Mouse (Mus musculus) thymus, adult 2 months (tissue): ENCODE measurements around the gene Sh3kbp1. TPM values are rescaled to one million over a fixed set of nuclear protein-coding genes. Genes with fewer than 3 reads are reported as not detected.

Source experiments
- DNase-seq: peaks from one replicate; pipeline ENCODE4 v3.0.0; 2021
- H3K27ac ChIP-seq: fragments of 200-500 bp; 2 replicates; pipeline ENCODE4 v1.5.1; 2012; ENCODE audit warnings: low read length, control low read depth; ENCODE audit not compliant: control insufficient read depth, insufficient read depth
- H3K27me3 ChIP-seq: fragments of 200-500 bp; 2 replicates; pipeline ENCODE4 v1.6.1; 2012; ENCODE audit warnings: mild to moderate bottlenecking, low read length, moderate library complexity, mixed read lengths; ENCODE audit not compliant: control insufficient read depth, insufficient read depth
- H3K36me3 ChIP-seq: fragments of 200-500 bp; 2 replicates; pipeline ENCODE4 v1.6.1; 2012; ENCODE audit warnings: mild to moderate bottlenecking, low read length, moderate library complexity; ENCODE audit not compliant: control insufficient read depth, insufficient read depth
- H3K4me1 ChIP-seq: fragments of 200-500 bp; replicated peaks from 2 replicates; pipeline ENCODE4 v1.6.1; 2012; ENCODE audit warnings: low read length; ENCODE audit not compliant: control insufficient read depth, insufficient read depth
- H3K4me3 ChIP-seq: fragments of 200-500 bp; 2 replicates; pipeline ENCODE4 v1.5.1; 2012; ENCODE audit warnings: mild to moderate bottlenecking, low read length, control low read depth, moderate library complexity; ENCODE audit not compliant: control insufficient read depth, insufficient read depth
- CTCF ChIP-seq: fragments of 200-500 bp; IDR thresholded peaks from 2 replicates; pipeline ENCODE4 v1.5.1; 2012; ENCODE audit warnings: mild to moderate bottlenecking, control low read depth, low read length, moderate library complexity, borderline replicate concordance; ENCODE audit not compliant: control insufficient read depth, poor library complexity, insufficient read depth; ENCODE audit errors: extremely low read depth
- POLR2A ChIP-seq: fragments of 200-500 bp; IDR thresholded peaks from 2 replicates; pipeline ENCODE4 v1.6.1; 2012; ENCODE audit warnings: mild to moderate bottlenecking, low read length, control low read depth, moderate library complexity; ENCODE audit not compliant: control insufficient read depth, poor library complexity, insufficient read depth; ENCODE audit errors: extremely low read depth
- WGBS: fragments of 180-500 bp; shearing (Covaris S2); methylation state at CpG from one replicate; pipeline ENCODE4 v1.1.7; 2018; 5-methylcytosine and 5-hydroxymethylcytosine counted together
- polyA plus RNA-seq: library from polyadenylated mRNA; depleted of rRNA; stranded (reverse); fragments of >200 nt; gene quantifications from 2 replicates; pipeline ENCODE4 v1.2.3, GENCODE M21; 2012

Gene Sh3kbp1
- polyA plus RNA-seq, 1 experiment: 114 TPM

- TF ChIP-seq POLR2A (no peak), CTCF (no peak)
- DNase-seq: no peak
- H3K27ac ChIP-seq: no peak overlapping the region
- no peaks in the 10 kb centered on the region for H3K36me3 ChIP-seq
- H3K27me3 ChIP-seq: no peaks in the 10 kb centered on the region
- WGBS: 38% methylated on average over 1 of the region's 1 CpGs
- H3K4me1 ChIP-seq: no peaks in the 10 kb centered on the region
- H3K4me3 ChIP-seq: no peak overlapping the region
Measured at GRCm38 (mm10) chrX:159858126-159858525, 231.1 kb downstream of the Sh3kbp1 start.

GRCm38 (mm10) chrX:159860841-159861530, 233.9 kb downstream of the Sh3kbp1 start:
- H3K4me3 ChIP-seq: no peak overlapping the region
- no peak for DNase-seq
- no peaks in the 10 kb centered on the region for H3K36me3 ChIP-seq
- 91% methylated on average over 3 of the region's 3 CpGs for WGBS
- H3K27ac ChIP-seq: no peak overlapping the region
- TF ChIP-seq CTCF: no peak
- TF ChIP-seq POLR2A: no peak
- H3K4me1 ChIP-seq: no peaks in the 10 kb centered on the region
- no peaks in the 10 kb centered on the region for H3K27me3 ChIP-seq

GRCm38 (mm10) chrX:159867660-159868059, 240.6 kb downstream of the Sh3kbp1 start:
- H3K27ac ChIP-seq: no peak overlapping the region
- H3K4me1 ChIP-seq: no peaks in the 10 kb centered on the region
- no peaks in the 10 kb centered on the region for H3K27me3 ChIP-seq
- TF ChIP-seq POLR2A: no peak
- TF ChIP-seq CTCF: no peak
- H3K36me3 ChIP-seq: no peaks in the 10 kb centered on the region
- DNase-seq: no peak
- 95% methylated on average over 3 of the region's 3 CpGs for WGBS
- no peak overlapping the region for H3K4me3 ChIP-seq

- no peak overlapping the region for H3K4me3 ChIP-seq
- H3K27me3 ChIP-seq: no peaks in the 10 kb centered on the region
- no peak for DNase-seq
- no peak for TF ChIP-seq CTCF
- TF ChIP-seq POLR2A: no peak
- H3K36me3 ChIP-seq: no peaks in the 10 kb centered on the region
- no peak overlapping the region for H3K27ac ChIP-seq
- H3K4me1 ChIP-seq: no peaks in the 10 kb centered on the region
- WGBS: 62% methylated on average over 2 of the region's 2 CpGs
Measured at GRCm38 (mm10) chrX:159872521-159872920, 245.4 kb downstream of the Sh3kbp1 start.

- H3K27me3 ChIP-seq: no peaks in the 10 kb centered on the region
- DNase-seq: no peak
- 0 out of 2 replicates have a peak, but pooled peaks cover 4% of the 10 kb centered on the region for H3K36me3 ChIP-seq
- no peak overlapping the region for H3K4me3 ChIP-seq
- 90% methylated on average over 1 of the region's 1 CpGs for WGBS
- H3K4me1 ChIP-seq: no peaks in the 10 kb centered on the region
- no peak overlapping the region for H3K27ac ChIP-seq
- TF ChIP-seq CTCF (no peak), POLR2A (no peak)
Measured at GRCm38 (mm10) chrX:159877770-159878169, 250.7 kb downstream of the Sh3kbp1 start.

- 80% methylated on average over 3 of the region's 3 CpGs for WGBS
- H3K27ac ChIP-seq: no peak overlapping the region
- TF ChIP-seq POLR2A (no peak), CTCF (no peak)
- H3K27me3 ChIP-seq: no peaks in the 10 kb centered on the region
- no peak overlapping the region for H3K4me3 ChIP-seq
- DNase-seq: no peak
- no peaks in the 10 kb centered on the region for H3K4me1 ChIP-seq
- H3K36me3 ChIP-seq: 0 out of 2 replicates have a peak, but pooled peaks cover 4% of the 10 kb centered on the region
Measured at GRCm38 (mm10) chrX:159879455-159879854, 252.4 kb downstream of the Sh3kbp1 start.

- 85% methylated on average over 5 of the region's 5 CpGs for WGBS
- no peak for DNase-seq
Measured at GRCm38 (mm10) chrX:159881576-159881975, 254.5 kb downstream of the Sh3kbp1 start.

More at GRCm38 (mm10) chrX:159881576-159881975, 254.5 kb downstream of the Sh3kbp1 start:
- no peak overlapping the region for H3K4me3 ChIP-seq
- no peaks in the 10 kb centered on the region for H3K4me1 ChIP-seq
- 0 out of 2 replicates have a peak, but pooled peaks cover 4% of the 10 kb centered on the region for H3K36me3 ChIP-seq
- TF ChIP-seq CTCF (no peak), POLR2A (no peak)
- no peak overlapping the region for H3K27ac ChIP-seq
- H3K27me3 ChIP-seq: no peaks in the 10 kb centered on the region
